Mouse (Mus musculus) adrenal gland, postnatal 14 days (tissue): ENCODE data around the gene Osmr. TPM values are rescaled to one million over a fixed set of nuclear protein-coding genes. Genes with fewer than 3 reads are reported as not detected.
A peak's percentile ranks its signal among the peaks of the same experiment; 100 is the strongest.
"Not testable (repeated sequence)": the region's sequence is repeated elsewhere in the genome, so short reads cannot be mapped to it uniquely, and the experiment has no call there.

Source experiments
- DNase-seq: peaks from one replicate; pipeline ENCODE4 v3.0.0; 2021; ENCODE audit warnings: mixed read lengths
- total RNA-seq: library from RNA; stranded (reverse); gene quantifications from 2 replicates; pipeline ENCODE4 v1.2.3, GENCODE M21; 2021

The Osmr gene
- total RNA-seq, 1 experiment from 2014 or later, result 5.8 TPM

GRCm38 (mm10) chr15:6861617-6862016 lies 13.2 kb downstream of the Osmr start:
- no peak for DNase-seq

- DNase-seq, result no peak
Observed at GRCm38 (mm10) chr15:6859781-6860180, 15.0 kb downstream of the Osmr start.

GRCm38 (mm10) chr15:6858871-6859270 lies 15.9 kb downstream of the Osmr start:
- no peak for DNase-seq

GRCm38 (mm10) chr15:6857270-6857905 lies 17.4 kb downstream of the Osmr start:
- DNase-seq, result no peak

GRCm38 (mm10) chr15:6849851-6850250 lies 24.9 kb downstream of the Osmr start:
- DNase-seq, result peak; percentile 45

- DNase-seq, result peak; percentile 13
Observed at GRCm38 (mm10) chr15:6840199-6840598, 34.6 kb downstream of the Osmr start.

- no peak for DNase-seq
Observed at GRCm38 (mm10) chr15:6815807-6816206, 59.0 kb downstream of the Osmr start.

- not testable (repeated sequence) for DNase-seq
Observed at GRCm38 (mm10) chr15:6801212-6801611, 73.6 kb downstream of the Osmr start.

- no peak for DNase-seq
Observed at GRCm38 (mm10) chr15:6792846-6793245, 81.9 kb downstream of the Osmr start.

- DNase-seq, result no peak
Observed at GRCm38 (mm10) chr15:6791648-6792047, 83.1 kb downstream of the Osmr start.

GRCm38 (mm10) chr15:6790011-6790410 lies 84.8 kb downstream of the Osmr start:
- DNase-seq, result no peak

- DNase-seq, result no peak
Observed at GRCm38 (mm10) chr15:6787236-6787635, 87.5 kb downstream of the Osmr start.

- no peak for DNase-seq
Observed at GRCm38 (mm10) chr15:6786212-6786611, 88.6 kb downstream of the Osmr start.

GRCm38 (mm10) chr15:6772265-6772664 lies 102.5 kb downstream of the Osmr start:
- no peak for DNase-seq

Other genes with a start within 250 kb of the Osmr start
- 25.9 and 26.2 TPM in 2 replicates for gene Rictor, start 166.6 kb downstream of the Osmr start, total RNA-seq
- gene Lifr, start 215.6 kb upstream of the Osmr start, total RNA-seq, result 78.0 and 79.5 TPM in 2 replicates